Mouse (Mus musculus) bone marrow macrophage, adult 2 months (primary cell): ENCODE results near the gene Acbd4. TPM values are rescaled to one million over a fixed set of nuclear protein-coding genes. Genes with fewer than 3 reads are reported as not detected.
A peak's percentile ranks its signal among the peaks of the same experiment; 100 is the strongest.

Experiments
- H3K27ac ChIP-seq: 2 replicates; pipeline ENCODE4 v1.5.1; 2012; ENCODE audit warnings: low read depth, low read length; ENCODE audit not compliant: insufficient read depth
- H3K4me1 ChIP-seq: 2 replicates; pipeline ENCODE4 v1.6.1; 2012; ENCODE audit warnings: low read length; ENCODE audit not compliant: control insufficient read depth, insufficient read depth
- H3K4me3 ChIP-seq: 2 replicates; pipeline ENCODE4 v1.5.1; 2012; ENCODE audit warnings: mild to moderate bottlenecking, low read length, moderate library complexity; ENCODE audit not compliant: insufficient read depth
- CTCF ChIP-seq: IDR thresholded peaks from 2 replicates; pipeline ENCODE4 v1.5.1; 2012; ENCODE audit warnings: low read depth, mild to moderate bottlenecking, low read length, moderate library complexity
- POLR2A ChIP-seq: IDR thresholded peaks from 2 replicates; pipeline ENCODE4 v1.6.1; 2012; ENCODE audit warnings: mild to moderate bottlenecking, low read depth, low read length, borderline replicate concordance
- polyA plus RNA-seq: library from polyadenylated mRNA; stranded (reverse); fragments of >200 nt; gene quantifications from 2 replicates; pipeline ENCODE4 v1.2.4, GENCODE M21; 2012; ENCODE audit not compliant: missing spikeins, insufficient read depth, insufficient read length

Gene Acbd4
- polyA plus RNA-seq, 1 experiment: 30.4 TPM

DNA sequence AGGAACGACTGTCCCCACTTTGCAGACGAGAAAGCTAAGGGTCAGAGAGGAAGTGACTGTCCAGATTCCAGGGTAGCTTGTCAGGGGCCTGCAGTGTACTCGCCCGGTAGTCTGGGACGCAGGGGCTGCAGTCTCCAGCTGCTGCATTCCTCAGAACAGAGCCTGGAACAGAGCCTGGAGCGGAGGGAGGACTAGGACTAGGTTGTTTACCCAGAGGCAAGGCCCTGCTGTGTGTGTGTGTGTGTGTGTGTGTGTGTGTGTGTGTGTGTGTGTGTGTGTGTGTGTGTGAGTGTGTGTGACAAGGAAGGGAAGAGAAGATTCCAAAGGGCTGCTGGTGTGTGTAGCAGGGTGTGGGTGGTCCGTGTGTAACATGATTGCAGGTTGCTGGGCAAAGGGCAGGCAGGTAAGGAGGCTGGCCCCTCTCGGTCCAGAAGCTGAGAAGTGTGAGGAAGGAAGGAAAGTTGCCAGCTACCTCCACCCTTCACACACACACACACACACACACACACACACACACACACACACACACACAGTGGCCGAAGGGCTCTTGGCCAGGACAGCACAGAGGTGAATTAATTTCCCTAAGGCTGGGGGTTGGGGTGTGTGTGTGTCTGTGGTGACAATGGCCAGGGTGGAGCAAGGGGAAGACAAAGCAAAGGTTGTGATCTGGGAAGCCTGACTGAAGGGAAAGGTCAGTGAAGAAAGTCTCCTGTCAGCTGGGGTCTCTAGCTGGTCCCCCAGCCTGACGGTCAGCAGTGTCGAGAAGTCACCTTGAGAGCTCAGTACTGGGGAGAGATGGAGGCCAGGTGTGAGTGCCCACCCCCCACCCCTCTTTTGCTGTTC, 39.8 kb downstream of the Acbd4 start:
- H3K4me1 ChIP-seq: peaks cover 57% of the 10 kb centered on the region
- peak overlapping the region; percentile 72 for H3K27ac ChIP-seq
- H3K4me3 ChIP-seq: no peak overlapping the region
- no peak for TF ChIP-seq POLR2A
- TF ChIP-seq CTCF: no peak

GRCm38 (mm10) chr11:103141944-103142255, 40.4 kb downstream of the Acbd4 start:
- TF ChIP-seq CTCF (no peak), POLR2A (no peak)
- H3K4me3 ChIP-seq: peak overlapping the region; percentile 16; the same call in 1 of the 2 replicates
- peak overlapping the region; percentile 72 for H3K27ac ChIP-seq
- H3K4me1 ChIP-seq: peaks cover 60% of the 10 kb centered on the region

DNA sequence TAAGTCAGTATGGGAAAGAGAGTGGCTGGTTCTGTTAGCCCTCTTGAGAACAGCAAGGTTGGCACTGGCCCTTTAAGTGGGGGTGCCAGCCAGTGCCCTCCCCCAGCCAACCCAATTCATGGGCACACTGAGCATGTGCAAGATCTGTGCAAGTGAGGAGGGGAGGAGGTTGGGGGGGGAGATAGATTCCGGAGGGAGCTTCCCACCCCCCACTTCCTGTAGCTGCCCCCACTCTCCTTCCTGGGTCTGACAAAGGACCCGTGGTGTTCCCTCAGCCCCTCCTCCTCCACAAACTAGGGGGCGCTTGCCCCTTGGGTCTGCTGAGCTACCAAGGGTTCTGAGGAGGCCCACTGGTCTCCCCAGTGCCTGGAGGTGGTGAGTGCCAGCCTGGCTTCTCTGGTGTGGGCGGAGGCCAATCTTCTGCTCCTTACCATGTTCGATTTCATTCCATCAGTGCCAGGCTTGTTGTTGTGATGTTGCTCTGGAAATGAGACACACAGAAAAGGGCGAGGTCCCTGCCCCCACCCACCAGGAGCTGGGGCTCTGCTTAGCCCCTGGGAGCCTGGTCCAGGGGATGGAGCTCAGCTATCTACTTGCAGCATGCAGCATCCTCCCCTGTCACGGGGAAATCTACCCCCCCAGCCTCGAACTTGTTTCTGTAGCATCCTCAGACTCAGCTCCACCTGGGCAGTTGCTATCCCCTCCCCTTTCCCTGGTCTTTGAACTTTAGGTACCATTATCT, 41.1 kb downstream of the Acbd4 start:
- peak overlapping the region; percentile 31 for H3K4me3 ChIP-seq
- peak overlapping the region; percentile 72 for H3K27ac ChIP-seq
- peaks cover 67% of the 10 kb centered on the region for H3K4me1 ChIP-seq
- TF ChIP-seq POLR2A (no peak), CTCF (no peak)

DNA sequence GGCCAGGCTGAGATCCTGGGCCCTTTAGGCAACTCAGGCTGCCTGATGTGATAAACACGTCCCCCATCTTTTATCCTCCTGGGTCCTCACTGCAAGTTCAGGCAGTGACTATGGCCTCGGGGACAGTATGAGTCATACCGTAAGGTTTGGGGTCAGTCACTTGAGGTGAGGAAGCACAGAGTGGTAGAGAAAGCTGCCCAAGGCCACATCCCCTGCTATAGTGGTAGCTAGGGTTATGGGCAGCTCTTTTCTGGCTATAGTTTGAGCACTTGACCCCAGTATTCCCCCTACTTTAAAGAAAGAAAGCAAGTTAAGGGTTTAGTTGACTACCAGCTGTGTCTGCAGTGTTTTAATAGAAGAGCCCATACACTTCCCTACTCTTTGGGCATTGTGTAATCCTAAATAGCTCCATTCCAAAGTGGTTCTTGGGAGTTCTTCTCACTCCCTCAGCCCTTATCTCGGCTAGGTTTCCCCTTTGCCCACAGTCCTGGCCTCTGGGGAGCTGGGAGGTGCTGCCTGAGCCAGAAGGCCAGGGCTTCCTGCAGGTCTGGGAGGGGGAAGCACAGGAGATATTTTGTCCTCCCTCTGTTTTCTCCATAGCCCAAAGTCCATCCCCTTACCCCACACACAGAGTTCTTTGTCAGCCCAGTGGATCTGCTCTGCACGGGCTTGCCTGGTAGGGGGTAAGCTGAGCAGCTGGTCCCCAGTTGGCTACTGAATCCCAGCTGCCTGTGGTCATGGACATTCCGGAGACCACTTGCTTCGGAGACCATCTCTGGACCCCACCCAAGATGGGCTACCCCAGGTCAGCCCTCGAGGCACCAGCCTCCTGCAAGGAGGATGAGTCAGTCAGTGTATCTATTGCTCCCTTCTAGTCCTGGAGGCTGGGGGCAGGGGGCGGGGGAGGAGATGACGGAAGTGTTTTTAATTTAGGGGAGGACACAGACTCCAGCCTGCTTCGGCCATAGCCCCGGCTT, 43.1 kb downstream of the Acbd4 start:
- H3K27ac ChIP-seq: peak overlapping the region; percentile 73
- H3K4me3 ChIP-seq: no peak overlapping the region
- peaks cover 82% of the 10 kb centered on the region for H3K4me1 ChIP-seq
- TF ChIP-seq CTCF (no peak), POLR2A (no peak)

GRCm38 (mm10) chr11:103146386-103146785, 44.9 kb downstream of the Acbd4 start:
- peaks cover 76% of the 10 kb centered on the region for H3K4me1 ChIP-seq
- H3K27ac ChIP-seq: peak overlapping the region; percentile 96

GRCm38 (mm10) chr11:103147766-103148165, 46.3 kb downstream of the Acbd4 start:
- H3K27ac ChIP-seq: peak overlapping the region; percentile 96
- H3K4me1 ChIP-seq: peaks cover 65% of the 10 kb centered on the region
- TF ChIP-seq CTCF (no peak), POLR2A (no peak)

More at GRCm38 (mm10) chr11:103146386-103146785, 44.9 kb downstream of the Acbd4 start:
- H3K4me3 ChIP-seq: no peak overlapping the region
- no peak for TF ChIP-seq CTCF

DNA sequence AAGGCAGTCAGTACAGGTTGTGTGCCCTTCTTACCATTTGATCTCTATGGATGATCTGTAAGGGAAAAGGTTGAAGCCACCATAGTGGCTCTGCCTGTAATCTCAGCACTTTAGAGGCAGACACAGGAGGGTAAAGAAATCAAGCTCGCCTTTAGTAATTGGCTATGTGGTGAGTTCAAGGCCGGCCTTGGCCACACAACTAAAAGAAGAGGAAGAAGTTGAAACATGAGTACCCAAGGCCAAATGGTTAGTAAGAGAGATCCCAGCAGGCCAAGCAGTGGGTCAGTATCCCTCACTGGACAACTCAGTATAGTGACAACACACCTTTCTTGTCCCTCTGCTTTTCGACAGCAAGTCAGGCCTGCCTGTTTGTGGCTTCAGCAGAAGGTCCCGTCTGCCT, 48.3 kb downstream of the Acbd4 start:
- H3K4me3 ChIP-seq: no peak overlapping the region
- TF ChIP-seq POLR2A (no peak), CTCF (no peak)
- peaks cover 50% of the 10 kb centered on the region for H3K4me1 ChIP-seq
- no peak overlapping the region for H3K27ac ChIP-seq

More at GRCm38 (mm10) chr11:103147766-103148165, 46.3 kb downstream of the Acbd4 start:
- H3K4me3 ChIP-seq: no peak overlapping the region

- Histone ChIP-seq H3K4me1 (peaks cover 11% of the 10 kb centered on the region), H3K27ac (no peak overlapping the region; the same call in 1 of the 2 replicates), H3K4me3 (peak overlapping the region; percentile 40)
- TF ChIP-seq CTCF (peak; percentile 76), POLR2A (no peak)
Observed at GRCm38 (mm10) chr11:103158621-103159478, 57.4 kb downstream of the Acbd4 start.
